Mouse (Mus musculus): ENCODE data around the gene Rimkla. TPM values are rescaled to one million over a fixed set of nuclear protein-coding genes. Genes with fewer than 3 reads are reported as not detected.

Rimkla gene
- polyA plus RNA-seq, 1 experiment, result not detected

DNA sequence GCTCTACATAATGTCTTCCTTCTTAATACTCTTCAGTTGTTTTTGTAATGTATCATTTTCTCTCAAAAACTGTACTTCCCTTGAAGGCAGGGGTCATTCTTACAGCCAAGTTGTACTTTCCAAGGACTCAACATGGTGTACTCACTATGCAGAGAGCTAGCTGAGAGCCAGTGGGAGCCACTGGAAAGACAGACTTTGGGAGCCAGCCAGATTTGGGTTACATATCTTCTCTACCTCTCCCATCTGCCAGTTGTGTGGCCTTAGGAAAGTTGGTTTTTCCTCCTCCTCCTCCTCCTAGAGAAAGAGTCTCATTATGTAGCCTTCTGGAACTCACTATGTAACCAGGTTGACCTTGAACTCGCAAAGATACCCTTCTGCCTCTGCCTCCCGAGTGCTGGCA is 32.0 kb upstream of the Rimkla start:
- H3K4me1 ChIP-seq (ENCODE audit: control insufficient read depth, insufficient read depth, low read length), result no peaks in the 10 kb centered on the region
- TF ChIP-seq POLR2A (IDR thresholded peaks at IDR 0.05; ENCODE audit: low read depth, low read length) (no peak), CTCF (IDR thresholded peaks at IDR 0.05; ENCODE audit: borderline replicate concordance, insufficient read depth, low read length) (no peak)
- no peak overlapping the region for H3K4me3 ChIP-seq (ENCODE audit: insufficient read depth, low read length)
- no peak overlapping the region for H3K27ac ChIP-seq (ENCODE audit: insufficient read depth, low read length)

DNA sequence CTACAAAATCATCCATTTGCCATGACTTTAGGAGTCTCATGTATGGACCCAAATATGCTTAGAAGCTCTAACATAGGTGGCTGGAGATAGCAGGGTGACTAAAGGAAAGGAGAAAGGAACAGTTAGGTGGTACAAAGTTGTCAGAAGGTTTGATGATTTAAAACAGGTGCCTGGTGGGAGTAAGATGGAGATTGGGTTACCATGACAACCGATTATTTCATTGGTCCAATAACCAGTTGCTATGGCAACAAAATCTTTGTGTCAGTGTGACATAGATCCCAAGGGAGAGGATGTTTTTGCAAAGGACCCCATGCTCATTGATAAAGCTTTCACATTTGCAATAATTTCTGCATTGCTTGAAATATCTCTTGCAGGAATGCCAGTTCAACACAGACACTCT is 31.6 kb upstream of the Rimkla start:
- Histone ChIP-seq H3K4me1 (ENCODE audit: control insufficient read depth, insufficient read depth, low read length) (no peaks in the 10 kb centered on the region), H3K4me3 (ENCODE audit: insufficient read depth, low read length) (no peak overlapping the region), H3K27ac (ENCODE audit: insufficient read depth, low read length) (no peak overlapping the region)
- TF ChIP-seq CTCF (IDR thresholded peaks at IDR 0.05; ENCODE audit: borderline replicate concordance, insufficient read depth, low read length) (no peak), POLR2A (IDR thresholded peaks at IDR 0.05; ENCODE audit: low read depth, low read length) (no peak)

DNA sequence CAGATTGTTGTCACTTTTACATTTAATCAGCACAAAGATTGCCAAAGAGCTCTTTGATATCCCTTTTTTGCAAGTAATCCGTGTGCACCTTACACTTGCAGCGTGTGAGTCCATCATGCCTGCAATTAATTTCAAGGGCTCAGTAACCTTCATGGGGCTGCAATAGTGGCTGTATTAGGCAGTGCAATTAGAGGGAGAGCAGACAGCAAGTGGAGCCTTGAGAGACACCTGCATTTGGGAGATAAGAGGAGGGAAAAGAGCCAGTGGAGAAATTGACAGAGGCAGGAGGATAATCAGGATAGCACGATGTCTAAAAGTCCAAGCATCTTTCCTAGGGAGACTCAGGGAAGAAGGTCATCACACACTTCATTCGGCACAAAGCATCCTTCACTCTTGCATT is 31.1 kb upstream of the Rimkla start:
- Histone ChIP-seq H3K4me3 (ENCODE audit: insufficient read depth, low read length) (no peak overlapping the region), H3K27ac (ENCODE audit: insufficient read depth, low read length) (no peak overlapping the region), H3K4me1 (ENCODE audit: control insufficient read depth, insufficient read depth, low read length) (no peaks in the 10 kb centered on the region)
- TF ChIP-seq POLR2A (IDR thresholded peaks at IDR 0.05; ENCODE audit: low read depth, low read length) (no peak), CTCF (IDR thresholded peaks at IDR 0.05; ENCODE audit: borderline replicate concordance, insufficient read depth, low read length) (no peak)

DNA sequence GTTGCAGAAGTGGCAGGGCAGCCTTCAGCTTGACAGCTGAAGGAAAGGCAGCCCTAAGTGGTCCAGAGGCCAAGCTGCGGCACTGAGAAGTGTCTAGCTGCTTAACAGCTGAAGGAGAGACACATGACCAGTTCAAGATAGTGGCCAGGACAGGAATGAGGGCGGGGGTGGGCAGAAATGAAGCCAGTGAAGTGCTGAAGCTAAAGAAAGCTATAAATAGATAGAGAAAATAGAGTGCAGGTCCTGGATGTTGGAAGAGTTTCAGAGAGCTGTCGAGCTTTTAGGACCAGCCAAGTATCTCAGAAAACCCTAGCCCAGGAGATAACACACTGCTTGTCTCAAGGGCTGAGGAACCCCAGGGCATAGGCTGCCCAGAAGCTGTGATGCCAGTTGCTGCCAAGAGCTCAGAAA is 20.3 kb upstream of the Rimkla start:
- TF ChIP-seq CTCF (IDR thresholded peaks at IDR 0.05; ENCODE audit: borderline replicate concordance, insufficient read depth, low read length) (no peak), POLR2A (IDR thresholded peaks at IDR 0.05; ENCODE audit: low read depth, low read length) (no peak)
- Histone ChIP-seq H3K27ac (ENCODE audit: insufficient read depth, low read length) (no peak overlapping the region), H3K4me1 (ENCODE audit: control insufficient read depth, insufficient read depth, low read length) (no peaks in the 10 kb centered on the region), H3K4me3 (ENCODE audit: insufficient read depth, low read length) (no peak overlapping the region)

DNA sequence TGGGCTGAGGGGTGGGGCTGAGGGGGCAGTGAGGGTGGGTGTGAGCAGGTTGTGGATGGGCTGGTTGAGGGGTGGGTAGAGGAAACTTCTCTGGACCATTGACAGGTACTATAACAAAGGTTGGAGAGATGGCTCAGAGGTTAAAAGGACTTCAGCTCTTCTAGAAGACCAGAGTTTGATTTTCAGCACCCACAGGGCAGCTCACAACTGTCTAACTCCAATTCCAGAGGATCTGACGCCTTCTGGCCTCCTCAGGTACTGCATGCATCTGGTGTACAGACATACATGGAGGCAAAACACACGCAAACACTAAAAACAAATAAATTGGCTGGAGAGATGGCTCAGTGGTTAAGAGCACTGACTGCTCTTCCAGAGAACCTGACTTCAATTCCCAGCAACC is 19.2 kb upstream of the Rimkla start:
- H3K4me3 ChIP-seq (ENCODE audit: insufficient read depth, low read length), result no peak overlapping the region
- H3K4me1 ChIP-seq (ENCODE audit: control insufficient read depth, insufficient read depth, low read length), result no peaks in the 10 kb centered on the region
- no peak overlapping the region for H3K27ac ChIP-seq (ENCODE audit: insufficient read depth, low read length)
- TF ChIP-seq CTCF (IDR thresholded peaks at IDR 0.05; ENCODE audit: borderline replicate concordance, insufficient read depth, low read length) (no peak), POLR2A (IDR thresholded peaks at IDR 0.05; ENCODE audit: low read depth, low read length) (no peak)

DNA sequence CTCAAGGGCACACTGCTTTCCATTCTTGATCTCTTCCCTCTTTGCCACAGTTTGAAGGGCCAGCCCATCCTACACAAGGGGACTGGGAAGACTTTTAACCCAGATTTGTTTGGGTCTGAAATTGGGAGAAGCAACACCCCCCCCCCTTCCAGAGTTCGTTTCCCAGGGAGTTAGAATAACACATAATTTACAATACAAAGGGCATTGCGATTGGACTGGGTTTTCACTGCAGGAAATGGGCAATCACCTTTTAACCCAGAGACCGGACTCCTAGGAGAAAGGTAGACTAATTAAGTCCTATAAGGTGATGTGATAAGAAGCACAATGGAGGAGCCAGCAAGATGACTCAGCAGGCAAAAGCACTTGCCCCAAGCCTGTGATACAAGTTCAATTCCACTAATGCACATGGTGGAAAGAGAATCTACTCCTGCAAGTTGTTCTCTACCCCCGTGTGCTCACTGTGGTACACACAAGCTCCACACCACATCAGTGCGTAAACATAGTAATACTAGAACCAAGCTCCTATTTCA is 6.0 kb upstream of the Rimkla start:
- Histone ChIP-seq H3K4me1 (ENCODE audit: control insufficient read depth, insufficient read depth, low read length) (no peaks in the 10 kb centered on the region), H3K4me3 (ENCODE audit: insufficient read depth, low read length) (no peak overlapping the region), H3K27ac (ENCODE audit: insufficient read depth, low read length) (no peak overlapping the region)
- no peak for TF ChIP-seq POLR2A (IDR thresholded peaks at IDR 0.05; ENCODE audit: low read depth, low read length)
- no peak for TF ChIP-seq CTCF (IDR thresholded peaks at IDR 0.05; ENCODE audit: borderline replicate concordance, insufficient read depth, low read length)

DNA sequence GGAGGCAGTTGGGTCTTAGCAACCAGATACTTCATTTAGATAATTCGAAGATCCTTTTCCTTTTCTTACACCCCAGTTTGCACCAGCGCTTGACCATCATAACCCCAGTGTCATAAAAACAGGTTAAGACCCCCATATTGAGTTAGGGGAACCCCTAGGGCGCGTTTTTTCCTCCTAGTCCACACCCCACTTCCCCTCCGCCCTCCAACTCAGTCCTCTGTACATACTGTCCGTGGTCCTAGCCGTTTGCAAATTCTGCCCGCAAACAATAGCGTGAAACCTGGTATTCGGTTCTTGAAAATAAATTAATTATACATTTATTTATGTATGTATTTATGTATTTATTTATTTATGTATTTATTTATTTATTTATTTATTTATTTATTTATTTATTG is 502 bp upstream of the Rimkla start:
- TF ChIP-seq CTCF (IDR thresholded peaks at IDR 0.05; ENCODE audit: borderline replicate concordance, insufficient read depth, low read length), result no peak
- TF ChIP-seq POLR2A (IDR thresholded peaks at IDR 0.05; ENCODE audit: low read depth, low read length), result no peak
- Histone ChIP-seq H3K4me1 (ENCODE audit: control insufficient read depth, insufficient read depth, low read length) (no peaks in the 10 kb centered on the region), H3K4me3 (ENCODE audit: insufficient read depth, low read length) (peak overlapping the region; percentile 34), H3K27ac (ENCODE audit: insufficient read depth, low read length) (no peak overlapping the region)

DNA sequence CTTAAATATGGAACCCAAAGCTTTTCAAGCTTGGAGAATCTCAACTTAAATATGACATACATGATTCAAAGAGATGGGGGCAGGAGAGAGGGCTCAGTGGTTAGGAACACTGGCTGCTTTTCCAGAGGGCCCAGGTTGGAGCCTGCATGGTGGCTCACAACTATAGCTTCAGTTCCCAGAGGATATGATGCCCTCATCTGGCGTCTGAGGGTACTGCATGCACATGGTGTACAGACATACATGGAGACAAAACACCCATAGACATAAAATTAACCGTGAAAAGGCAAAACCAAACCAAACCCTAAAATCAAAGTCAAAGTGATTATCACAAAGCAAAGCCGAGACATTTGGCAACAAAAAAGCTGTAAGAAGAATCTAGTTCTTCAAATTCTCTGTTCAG is 1.6 kb downstream of the Rimkla start:
- H3K4me1 ChIP-seq (ENCODE audit: control insufficient read depth, insufficient read depth, low read length), result no peaks in the 10 kb centered on the region
- TF ChIP-seq POLR2A (IDR thresholded peaks at IDR 0.05; ENCODE audit: low read depth, low read length) (no peak), CTCF (IDR thresholded peaks at IDR 0.05; ENCODE audit: borderline replicate concordance, insufficient read depth, low read length) (no peak)
- H3K27ac ChIP-seq (ENCODE audit: insufficient read depth, low read length), result no peak overlapping the region
- H3K4me3 ChIP-seq (ENCODE audit: insufficient read depth, low read length), result no peak overlapping the region

DNA sequence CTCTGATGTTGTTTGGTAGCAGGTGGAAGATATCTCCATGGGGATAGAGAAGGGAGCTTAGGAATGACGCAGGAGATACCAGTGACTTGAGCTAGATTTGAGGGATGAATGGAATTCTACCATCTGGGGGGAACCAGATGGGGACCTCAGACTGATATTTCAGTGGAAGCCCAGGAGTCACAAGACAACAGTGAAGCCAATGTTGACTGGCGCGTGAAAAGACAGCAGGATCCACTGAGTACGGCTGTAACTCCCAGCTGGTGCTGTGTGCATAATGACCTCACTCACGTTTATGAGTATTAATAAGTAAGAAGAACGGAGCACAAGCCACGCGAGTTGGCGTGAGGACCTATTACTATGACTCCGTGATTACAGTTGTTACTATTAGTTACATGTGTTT is 2.8 kb downstream of the Rimkla start:
- H3K4me3 ChIP-seq (ENCODE audit: insufficient read depth, low read length), result no peak overlapping the region
- H3K27ac ChIP-seq (ENCODE audit: insufficient read depth, low read length), result no peak overlapping the region

DNA sequence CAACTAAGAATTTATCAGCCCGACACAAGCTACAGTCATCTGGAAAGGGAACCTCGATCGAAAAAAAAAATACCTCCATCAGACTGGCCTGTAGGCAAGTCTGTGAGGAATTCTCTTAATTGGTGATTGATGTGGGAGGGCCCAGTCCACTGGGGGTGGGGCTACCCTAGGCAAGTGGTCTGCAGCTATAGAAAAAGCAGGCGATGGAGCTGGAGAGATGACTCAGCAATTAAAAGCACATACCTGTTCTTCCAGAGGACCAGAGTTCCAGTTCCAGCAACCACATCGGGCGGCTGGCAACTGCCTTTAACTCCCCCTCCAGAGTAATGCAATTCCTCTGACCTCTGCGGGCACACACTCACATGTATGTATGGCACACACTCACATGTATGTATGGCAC is 7.5 kb downstream of the Rimkla start:
- Histone ChIP-seq H3K4me1 (ENCODE audit: control insufficient read depth, insufficient read depth, low read length) (no peaks in the 10 kb centered on the region), H3K27ac (ENCODE audit: insufficient read depth, low read length) (no peak overlapping the region), H3K4me3 (ENCODE audit: insufficient read depth, low read length) (no peak overlapping the region)
- no peak for TF ChIP-seq POLR2A (IDR thresholded peaks at IDR 0.05; ENCODE audit: low read depth, low read length)
- TF ChIP-seq CTCF (IDR thresholded peaks at IDR 0.05; ENCODE audit: borderline replicate concordance, insufficient read depth, low read length), result no peak

More for the DNA sequence above, 2.8 kb downstream of the Rimkla start:
- TF ChIP-seq CTCF (IDR thresholded peaks at IDR 0.05; ENCODE audit: borderline replicate concordance, insufficient read depth, low read length), result no peak
- no peak for TF ChIP-seq POLR2A (IDR thresholded peaks at IDR 0.05; ENCODE audit: low read depth, low read length)
- H3K4me1 ChIP-seq (ENCODE audit: control insufficient read depth, insufficient read depth, low read length), result no peaks in the 10 kb centered on the region

DNA sequence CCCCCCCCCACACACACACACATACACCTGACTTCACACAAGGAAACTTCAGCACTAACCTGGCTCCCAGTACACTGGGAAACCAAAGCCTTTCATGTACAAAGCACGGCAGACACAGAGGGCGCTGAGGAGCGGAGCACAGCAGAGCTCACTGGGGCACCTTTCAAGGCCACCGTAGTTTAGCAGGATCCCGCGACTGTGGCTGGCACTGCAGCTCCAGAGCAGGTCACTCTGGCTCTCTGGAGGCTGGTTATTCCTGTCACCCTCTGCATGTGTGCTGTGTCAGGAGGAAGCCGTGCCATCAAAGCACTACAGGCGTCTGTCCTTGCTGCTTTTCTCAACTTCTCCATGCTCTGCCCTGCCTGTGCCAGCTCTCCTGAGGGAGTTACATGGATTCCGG is 9.4 kb downstream of the Rimkla start:
- Histone ChIP-seq H3K4me1 (ENCODE audit: control insufficient read depth, insufficient read depth, low read length) (no peaks in the 10 kb centered on the region), H3K4me3 (ENCODE audit: insufficient read depth, low read length) (no peak overlapping the region), H3K27ac (ENCODE audit: insufficient read depth, low read length) (no peak overlapping the region)
- TF ChIP-seq CTCF (IDR thresholded peaks at IDR 0.05; ENCODE audit: borderline replicate concordance, insufficient read depth, low read length) (no peak), POLR2A (IDR thresholded peaks at IDR 0.05; ENCODE audit: low read depth, low read length) (no peak)
